Mouse (Mus musculus) liver, postnatal 0 days (tissue): Measurements from ENCODE around the gene Tgfb1i1.

ENCODE experiments used
- CTCF ChIP-seq: sonication (generic); IDR thresholded peaks from 2 replicates; pipeline ENCODE4 v1.5.1; 2016; ENCODE audit warnings: antibody characterized with exemption, low read depth
- EP300 ChIP-seq: IDR thresholded peaks from 2 replicates; pipeline ENCODE4 v1.6.1; 2016; ENCODE audit warnings: antibody characterized with exemption, low read depth, mild to moderate bottlenecking

DNA sequence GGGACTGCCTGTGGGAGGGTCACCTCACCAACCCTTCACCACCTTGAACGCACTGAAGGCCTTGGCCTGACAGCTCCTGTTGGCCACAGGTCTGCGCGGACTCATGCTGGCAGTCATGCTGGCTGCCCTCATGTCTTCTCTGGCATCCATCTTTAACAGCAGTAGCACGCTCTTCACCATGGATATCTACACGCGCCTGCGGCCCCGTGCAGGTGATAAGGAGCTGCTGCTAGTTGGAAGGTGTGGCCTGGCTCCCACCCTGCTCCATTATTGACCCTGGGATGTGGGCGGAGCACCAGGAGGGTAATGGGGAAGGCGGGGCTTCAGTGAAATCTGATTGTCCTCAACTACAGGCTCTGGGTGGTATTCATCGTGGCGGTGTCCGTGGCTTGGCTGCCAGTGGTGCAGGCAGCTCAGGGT lies 23.8 kb downstream of the Tgfb1i1 start:
- no peak for TF ChIP-seq CTCF
- TF ChIP-seq EP300: peak; percentile 51; the same call in 1 of the 2 replicates
